Comparison of ENCODE assay signal across 7 mouse cellular contexts in the genomic region with DNA sequence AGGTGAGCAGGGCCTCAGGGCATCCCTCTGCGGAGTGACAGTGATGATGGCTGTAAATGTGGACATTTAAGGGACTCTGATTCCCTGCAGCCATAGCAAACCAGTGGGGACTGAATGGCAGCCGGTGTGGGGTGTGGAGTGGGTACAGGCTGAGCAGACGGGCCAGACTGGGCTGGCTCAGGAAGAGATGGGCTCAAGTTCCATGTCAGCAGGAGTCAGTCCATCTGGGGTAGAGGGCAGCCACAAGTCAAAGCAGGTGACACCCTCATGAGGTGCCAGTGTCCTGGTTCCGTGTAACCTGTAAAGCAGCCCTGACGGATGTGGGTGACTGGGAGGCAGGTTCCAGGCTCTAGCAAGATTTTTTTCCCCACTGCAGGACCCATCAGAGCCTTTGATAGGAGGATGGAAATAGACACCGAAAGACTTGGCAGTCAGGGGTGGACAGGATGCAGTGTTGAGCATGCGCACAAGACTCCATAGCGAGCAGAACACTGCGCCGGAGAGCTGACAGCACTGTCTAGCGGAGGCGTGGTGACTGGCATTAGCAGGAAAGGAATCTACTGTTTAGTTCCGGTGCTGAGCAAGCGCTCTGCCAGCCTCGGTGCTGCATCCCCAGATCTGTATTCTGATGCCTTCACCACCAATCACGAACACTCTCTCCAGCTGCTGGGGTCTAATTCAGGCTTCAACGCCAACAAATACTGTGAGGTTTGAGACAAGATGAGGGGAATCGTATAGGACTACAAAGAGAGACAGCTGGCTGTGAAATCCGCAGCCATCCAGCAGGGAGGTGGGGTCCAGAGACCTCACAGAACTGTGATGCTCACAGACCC. TPM values are rescaled to one million over a fixed set of nuclear protein-coding genes. Genes with fewer than 3 reads are reported as not detected.
DNase-seq lines count a peak whose midpoint lies in the region; ATAC-seq lines count a peak whose summit lies in the region.

No protein-coding gene starts in this region.

- ATAC-seq in heart, embryonic 13.5 days (ENCODE audit: extremely low read depth, insufficient number of reproducible peaks, low FRiP score, low TSS enrichment) = no peak
- ATAC-seq in kidney, embryonic 15.5 days (replicated peaks; ENCODE audit: low FRiP score) = peak; percentile 64
- peak; percentile 81; the same call in 1 of the 2 replicates for ATAC-seq in limb, embryonic 13.5 days (ENCODE audit: low FRiP score, low read depth)
- peak; percentile 83 for ATAC-seq in midbrain, embryonic 13.5 days

- H3K9me3 ChIP-seq in forebrain, embryonic 10.5 days = peaks cover 4% of the 10 kb centered on the region; the same call in 1 of the 2 replicates
- H3K9me3 ChIP-seq in heart, embryonic 13.5 days = peaks cover 4% of the 10 kb centered on the region; the same call in 1 of the 2 replicates
- no peaks in the 10 kb centered on the region for H3K9me3 ChIP-seq in kidney, embryonic 15.5 days (replicated peaks)
- peaks cover 4% of the 10 kb centered on the region for H3K9me3 ChIP-seq in limb, embryonic 13.5 days
- H3K9me3 ChIP-seq in midbrain, embryonic 13.5 days = 0 out of 2 replicates have a peak, but pooled peaks cover 3% of the 10 kb centered on the region

- peak; percentile 43 for DNase-seq in c-Kit-positive CD71-positive TER-119-negative erythroid progenitor cells, embryonic 14.5 days (ENCODE audit: low read depth)
- DNase-seq in forebrain, embryonic 10.5 days (ENCODE audit: extremely low spot score, low spot score) = peak; percentile 36
- DNase-seq in spleen, adult 12 weeks (ENCODE audit: low spot score) = peak; percentile 7

- H3K27me3 ChIP-seq in forebrain, embryonic 10.5 days (ENCODE audit: poor library complexity, severe bottlenecking) = no peaks in the 10 kb centered on the region
- H3K27me3 ChIP-seq in heart, embryonic 13.5 days (replicated peaks) = no peaks in the 10 kb centered on the region
- no peaks in the 10 kb centered on the region for H3K27me3 ChIP-seq in kidney, embryonic 15.5 days
- H3K27me3 ChIP-seq in limb, embryonic 13.5 days = no peaks in the 10 kb centered on the region
- no peaks in the 10 kb centered on the region for H3K27me3 ChIP-seq in midbrain, embryonic 13.5 days

- H3K27ac ChIP-seq in forebrain, embryonic 10.5 days = peak overlapping the region; percentile 56
- H3K27ac ChIP-seq in heart, embryonic 13.5 days (replicated peaks) = no peak overlapping the region; the same call in 1 of the 2 replicates
- no peak overlapping the region for H3K27ac ChIP-seq in kidney, embryonic 15.5 days
- no peak overlapping the region for H3K27ac ChIP-seq in limb, embryonic 13.5 days
- H3K27ac ChIP-seq in midbrain, embryonic 13.5 days = peak overlapping the region; percentile 83

- peak overlapping the region; percentile 64 for H3K9ac ChIP-seq in heart, embryonic 13.5 days
- H3K9ac ChIP-seq in kidney, embryonic 15.5 days = no peak overlapping the region
- no peak overlapping the region for H3K9ac ChIP-seq in limb, embryonic 13.5 days
- peak overlapping the region; percentile 59 for H3K9ac ChIP-seq in midbrain, embryonic 13.5 days (replicated peaks)

- peaks cover 18% of the 10 kb centered on the region for H3K4me1 ChIP-seq in forebrain, embryonic 10.5 days
- H3K4me1 ChIP-seq in heart, embryonic 13.5 days = peaks cover 25% of the 10 kb centered on the region
- peaks cover 15% of the 10 kb centered on the region for H3K4me1 ChIP-seq in kidney, embryonic 15.5 days
- peaks cover 12% of the 10 kb centered on the region for H3K4me1 ChIP-seq in limb, embryonic 13.5 days
- H3K4me1 ChIP-seq in midbrain, embryonic 13.5 days (replicated peaks) = peaks cover 25% of the 10 kb centered on the region

- 32% methylated on average over 19 of the region's 19 CpGs for WGBS in forebrain, embryonic 10.5 days
- WGBS in heart, embryonic 13.5 days = 31% methylated on average over 19 of the region's 19 CpGs
- 32% methylated on average over 19 of the region's 19 CpGs for WGBS in kidney, embryonic 15.5 days
- 32% methylated on average over 19 of the region's 19 CpGs for WGBS in limb, embryonic 13.5 days
- WGBS in midbrain, embryonic 13.5 days = 24% methylated on average over 19 of the region's 19 CpGs

- no peaks in the 10 kb centered on the region for H3K36me3 ChIP-seq in forebrain, embryonic 10.5 days (replicated peaks)
- no peaks in the 10 kb centered on the region for H3K36me3 ChIP-seq in heart, embryonic 13.5 days
- no peaks in the 10 kb centered on the region for H3K36me3 ChIP-seq in kidney, embryonic 15.5 days
- H3K36me3 ChIP-seq in limb, embryonic 13.5 days = no peaks in the 10 kb centered on the region
- H3K36me3 ChIP-seq in midbrain, embryonic 13.5 days = no peaks in the 10 kb centered on the region

- peak overlapping the region; percentile 67 for H3K4me2 ChIP-seq in heart, embryonic 13.5 days
- peak overlapping the region; percentile 58 for H3K4me2 ChIP-seq in kidney, embryonic 15.5 days
- H3K4me2 ChIP-seq in limb, embryonic 13.5 days (replicated peaks) = peak overlapping the region; percentile 58
- peak overlapping the region; percentile 48 for H3K4me2 ChIP-seq in midbrain, embryonic 13.5 days (replicated peaks)

- peak overlapping the region; percentile 42 for H3K4me3 ChIP-seq in forebrain, embryonic 10.5 days
- H3K4me3 ChIP-seq in heart, embryonic 13.5 days = peak overlapping the region; percentile 38
- H3K4me3 ChIP-seq in kidney, embryonic 15.5 days (replicated peaks) = peak overlapping the region; percentile 32
- H3K4me3 ChIP-seq in limb, embryonic 13.5 days = peak overlapping the region; percentile 28
- H3K4me3 ChIP-seq in midbrain, embryonic 13.5 days (replicated peaks) = peak overlapping the region; percentile 23

RNA-seq across cellular contexts. Expression of gene Arl11, which starts 18.3 kb away (rescaled TPM):
- 0.19 and 0.31 TPM in 2 replicates for polyA plus RNA-seq in forebrain, embryonic 10.5 days (2016; fragmentation: Nextera tagmentation; extraction: Ambion mirVana)
- 0.41 and 0.46 TPM in 2 replicates for polyA plus RNA-seq in heart, embryonic 13.5 days (2015; fragmentation: Nextera tagmentation; extraction: Ambion mirVana)
- 0.82 and 0.84 TPM in 2 replicates for polyA plus RNA-seq in kidney, embryonic 15.5 days (2015; fragmentation: Nextera tagmentation; extraction: Ambion mirVana)
- polyA plus RNA-seq in limb, embryonic 13.5 days (2015; fragmentation: Nextera tagmentation; extraction: Ambion mirVana) = 0.45 and 0.93 TPM in 2 replicates
- 0.20 and 0.44 TPM in 2 replicates for polyA plus RNA-seq in midbrain, embryonic 13.5 days (2015; fragmentation: Nextera tagmentation; extraction: Ambion mirVana)

RNA-seq across cellular contexts. Expression of gene Ebpl, which starts 32.4 kb away (rescaled TPM):
- polyA plus RNA-seq in forebrain, embryonic 10.5 days (2016; fragmentation: Nextera tagmentation; extraction: Ambion mirVana) = 8.9 and 9.1 TPM in 2 replicates
- polyA plus RNA-seq in heart, embryonic 13.5 days (2015; fragmentation: Nextera tagmentation; extraction: Ambion mirVana) = 4.7 and 6.0 TPM in 2 replicates
- 10.6 and 11.9 TPM in 2 replicates for polyA plus RNA-seq in kidney, embryonic 15.5 days (2015; fragmentation: Nextera tagmentation; extraction: Ambion mirVana)
- polyA plus RNA-seq in limb, embryonic 13.5 days (2015; fragmentation: Nextera tagmentation; extraction: Ambion mirVana) = 13.0 and 14.7 TPM in 2 replicates
- polyA plus RNA-seq in midbrain, embryonic 13.5 days (2015; fragmentation: Nextera tagmentation; extraction: Ambion mirVana) = 9.0 and 9.3 TPM in 2 replicates

Comparison
In these comparisons a context has a peak if more than half of its experiments do, and no peak if none do; other contexts are left out.
1. H3K27ac ChIP-seq: peak in forebrain, embryonic 10.5 days (single experiment) and midbrain, embryonic 13.5 days (single experiment); none in heart, embryonic 13.5 days (single experiment), kidney, embryonic 15.5 days (single experiment) and limb, embryonic 13.5 days (single experiment).
2. H3K9ac ChIP-seq: peak in heart, embryonic 13.5 days (single experiment) and midbrain, embryonic 13.5 days (single experiment); none in kidney, embryonic 15.5 days (single experiment) and limb, embryonic 13.5 days (single experiment).
3. Peak in every context shown above with its lines, with median percentiles within 50 percentile points of each other: DNase-seq, H3K4me3 ChIP-seq and H3K4me2 ChIP-seq.